Mouse (Mus musculus) cortical plate, adult 2 months (tissue): Measurements from ENCODE around the gene Slc8a1.

Experiments
- CTCF ChIP-seq: fragments of 200-500 bp; IDR thresholded peaks from 2 replicates; pipeline ENCODE4 v1.5.1; 2011; ENCODE audit warnings: mild to moderate bottlenecking, control low read depth, low read length; ENCODE audit not compliant: insufficient read depth; ENCODE audit errors: extremely low read depth
- POLR2A ChIP-seq: fragments of 200-500 bp; IDR thresholded peaks from 2 replicates; pipeline ENCODE4 v1.6.1; 2011; ENCODE audit warnings: mild to moderate bottlenecking, low read length, control low read depth; ENCODE audit not compliant: insufficient read depth; ENCODE audit errors: extremely low read depth

DNA sequence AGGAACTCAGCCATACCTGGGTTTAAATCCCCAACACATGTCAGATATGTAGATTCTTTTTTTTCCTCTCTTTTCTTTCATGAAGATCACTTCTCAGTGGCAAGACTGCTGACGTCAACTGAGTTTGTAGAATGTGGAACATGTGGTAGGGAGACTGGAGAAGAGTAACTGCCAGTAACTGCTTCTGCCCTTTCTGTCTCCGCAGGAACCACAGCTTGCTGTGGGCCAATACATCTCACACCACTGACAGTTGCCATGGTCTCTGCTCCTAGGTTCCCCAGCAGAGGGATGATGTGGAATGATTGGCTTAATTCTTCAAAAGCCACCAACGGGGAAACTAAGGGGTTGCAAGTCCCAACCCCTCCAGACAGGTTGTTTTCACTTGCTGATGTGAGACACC lies 33.4 kb downstream of the Slc8a1 start:
- TF ChIP-seq POLR2A = no peak
- TF ChIP-seq CTCF = no peak
